Mouse (Mus musculus) thymus, adult 2 months (tissue): Measurements from ENCODE around the gene Sec24b.

Experiments used
- CTCF ChIP-seq: fragments of 200-500 bp; IDR thresholded peaks from 2 replicates; pipeline ENCODE4 v1.5.1; 2012; ENCODE audit warnings: mild to moderate bottlenecking, control low read depth, low read length, moderate library complexity, borderline replicate concordance; ENCODE audit not compliant: control insufficient read depth, poor library complexity, insufficient read depth; ENCODE audit errors: extremely low read depth
- POLR2A ChIP-seq: fragments of 200-500 bp; IDR thresholded peaks from 2 replicates; pipeline ENCODE4 v1.6.1; 2012; ENCODE audit warnings: mild to moderate bottlenecking, low read length, control low read depth, moderate library complexity; ENCODE audit not compliant: control insufficient read depth, poor library complexity, insufficient read depth; ENCODE audit errors: extremely low read depth

- no peak for TF ChIP-seq CTCF
- TF ChIP-seq POLR2A = no peak
These were observed 81.8 kb downstream of the Sec24b start for GRCm38 (mm10) chr3:129979510-129979909.
